Mouse (Mus musculus): ENCODE measurements around the gene Rarb.

DNA sequence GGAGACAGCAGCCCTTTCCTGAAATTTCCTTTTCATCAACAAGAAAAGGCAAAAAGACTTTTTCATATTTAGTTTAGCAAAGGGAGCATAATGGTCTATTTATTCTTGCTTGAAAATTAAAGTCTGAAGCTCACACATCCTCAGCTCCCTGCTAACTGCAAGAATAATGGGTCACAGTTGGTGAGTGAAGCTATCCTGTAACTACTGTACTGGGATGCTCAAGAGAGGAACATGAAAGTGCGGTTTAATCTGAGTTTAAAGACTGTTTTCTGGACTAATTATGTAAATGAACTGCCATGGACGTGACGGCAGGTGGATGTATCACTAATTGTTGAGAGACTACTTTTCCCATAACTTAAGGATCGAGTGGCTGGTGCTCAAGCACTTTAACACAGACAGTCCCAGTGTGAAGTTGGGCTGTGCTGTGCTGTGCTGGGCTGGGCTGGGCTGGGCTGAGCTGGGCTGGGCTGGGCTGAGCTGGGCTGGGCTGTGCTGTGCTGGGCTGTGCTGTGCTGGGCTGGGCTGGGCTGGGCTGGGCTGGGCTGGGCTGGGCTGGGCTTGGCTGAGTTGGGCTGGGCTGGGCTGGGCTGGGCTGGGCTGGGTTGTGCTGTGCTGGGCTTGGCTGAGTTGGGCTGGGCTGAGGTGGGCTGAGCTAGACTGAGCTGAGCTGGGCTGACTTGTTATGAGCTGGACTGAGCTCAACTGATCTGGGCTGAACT, 370.5 kb downstream of the Rarb start:
- TF ChIP-seq CTCF (IDR thresholded peaks at IDR 0.05; ENCODE audit: extremely low read depth, insufficient read depth, low read length) = no peak
- no peak for TF ChIP-seq POLR2A (IDR thresholded peaks at IDR 0.05; ENCODE audit: extremely low read depth, insufficient read depth, low read length)

Data from cortical plate, adult 2 months (tissue).